Mouse (Mus musculus): ENCODE data around the gene Ermard. TPM values are rescaled to one million over a fixed set of nuclear protein-coding genes. Genes with fewer than 3 reads are reported as not detected.

The Ermard gene
- polyA plus RNA-seq, 1 experiment from 2014 or later, result 92.2 TPM

DNA sequence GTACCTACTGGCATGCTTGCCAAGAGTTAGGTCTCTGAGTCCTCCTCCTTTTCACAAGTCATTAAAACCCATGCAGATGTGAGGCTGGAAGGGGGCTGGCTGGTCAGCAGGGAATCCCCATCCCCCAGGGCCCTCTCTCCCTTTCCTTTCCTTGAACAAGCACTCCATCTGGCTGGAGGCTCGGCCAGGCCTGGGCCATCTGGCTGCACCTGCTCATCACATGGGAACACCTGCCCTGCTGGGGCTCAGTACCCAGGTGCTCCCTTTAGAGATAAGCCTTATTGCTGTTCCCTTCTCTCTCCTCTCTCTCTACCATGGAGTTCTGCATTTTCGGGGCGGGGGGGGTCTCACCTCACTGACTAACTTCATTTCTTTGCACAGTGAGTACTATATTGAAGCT is 52.5 kb downstream of the Ermard start:
- Histone ChIP-seq H3K27me3 (ENCODE audit: control insufficient read depth, insufficient read depth, low read length) (no peaks in the 10 kb centered on the region), H3K27ac (ENCODE audit: low read depth, low read length) (no peak overlapping the region), H3K4me3 (ENCODE audit: low read depth, low read length) (no peak overlapping the region), H3K9ac (ENCODE audit: low read depth, low read length) (no peak overlapping the region), H3K9me3 (ENCODE audit: control insufficient read depth, low read length) (no peaks in the 10 kb centered on the region), H3K4me2 (replicated peaks; ENCODE audit: low read depth, low read length) (no peak overlapping the region), H3K36me3 (ENCODE audit: control insufficient read depth, insufficient read depth, low read length) (no peaks in the 10 kb centered on the region), H3K4me1 (replicated peaks; ENCODE audit: control insufficient read depth, insufficient read depth, low read length) (no peaks in the 10 kb centered on the region; the same call in 1 of the 2 replicates)
- 39% methylated on average over 3 of the region's 3 CpGs for WGBS
- no peak for DNase-seq (ENCODE audit: low spot score)
- ATAC-seq (ENCODE audit: low FRiP score), result no peak

DNA sequence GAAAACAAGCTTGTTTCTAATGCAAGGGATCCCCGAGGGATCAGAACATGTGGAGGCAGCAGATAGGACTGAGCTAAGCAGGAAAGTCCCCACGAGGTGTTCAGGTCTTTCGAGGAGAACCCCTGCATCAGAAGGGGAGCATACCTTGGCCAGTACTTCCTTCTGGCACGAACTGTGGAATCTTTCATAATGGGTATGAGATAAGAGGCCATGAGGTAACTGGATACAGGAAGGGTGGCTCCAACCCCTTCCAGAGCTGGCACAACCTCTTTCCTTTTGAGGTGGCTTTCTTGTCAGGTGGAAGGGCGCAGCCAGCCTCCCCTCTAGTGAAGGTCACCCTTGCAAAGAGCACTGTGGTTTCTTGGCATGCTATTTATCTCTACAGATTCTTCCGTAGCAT is 55.8 kb downstream of the Ermard start:
- Histone ChIP-seq H3K9me3 (ENCODE audit: control insufficient read depth, low read length) (no peaks in the 10 kb centered on the region), H3K4me2 (replicated peaks; ENCODE audit: low read depth, low read length) (no peak overlapping the region), H3K36me3 (ENCODE audit: control insufficient read depth, insufficient read depth, low read length) (no peaks in the 10 kb centered on the region), H3K9ac (ENCODE audit: low read depth, low read length) (no peak overlapping the region), H3K4me1 (replicated peaks; ENCODE audit: control insufficient read depth, insufficient read depth, low read length) (no peaks in the 10 kb centered on the region), H3K27me3 (ENCODE audit: control insufficient read depth, insufficient read depth, low read length) (no peaks in the 10 kb centered on the region), H3K4me3 (ENCODE audit: low read depth, low read length) (no peak overlapping the region), H3K27ac (ENCODE audit: low read depth, low read length) (no peak overlapping the region)
- ATAC-seq (ENCODE audit: low FRiP score) (no peak), DNase-seq (ENCODE audit: low spot score) (no peak)
- WGBS, result 90% methylated on average over 6 of the region's 6 CpGs

DNA sequence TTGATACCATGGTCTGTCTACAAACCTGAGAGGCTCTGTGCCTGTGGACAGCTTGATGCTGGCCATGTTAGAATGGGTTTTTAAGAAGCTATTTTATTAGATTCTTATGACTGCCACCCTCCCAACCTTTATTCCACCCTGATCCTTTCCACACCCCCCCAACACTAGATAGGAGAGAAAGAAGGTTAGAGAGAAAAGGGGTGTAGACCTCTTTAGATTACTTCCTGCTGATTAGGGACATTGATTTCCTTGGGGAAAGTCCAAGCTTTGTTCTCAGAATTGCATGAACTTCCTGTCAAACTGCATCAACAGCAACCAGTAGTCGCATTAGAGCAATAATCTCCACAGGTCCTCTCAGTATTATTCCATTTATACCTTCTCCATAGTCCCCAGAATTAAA is 57.7 kb downstream of the Ermard start:
- DNase-seq (ENCODE audit: low spot score) (no peak), ATAC-seq (ENCODE audit: low FRiP score) (no peak)
- H3K9me3 ChIP-seq (ENCODE audit: control insufficient read depth, low read length), result no peaks in the 10 kb centered on the region
- H3K4me2 ChIP-seq (replicated peaks; ENCODE audit: low read depth, low read length), result no peak overlapping the region
- no peak overlapping the region for H3K27ac ChIP-seq (ENCODE audit: low read depth, low read length)
- WGBS, result 94% methylated on average over 1 of the region's 1 CpGs
- no peaks in the 10 kb centered on the region for H3K36me3 ChIP-seq (ENCODE audit: control insufficient read depth, insufficient read depth, low read length)
- H3K9ac ChIP-seq (ENCODE audit: low read depth, low read length), result no peak overlapping the region
- H3K4me3 ChIP-seq (ENCODE audit: low read depth, low read length), result no peak overlapping the region
- H3K27me3 ChIP-seq (ENCODE audit: control insufficient read depth, insufficient read depth, low read length), result no peaks in the 10 kb centered on the region
- H3K4me1 ChIP-seq (replicated peaks; ENCODE audit: control insufficient read depth, insufficient read depth, low read length), result no peaks in the 10 kb centered on the region

DNA sequence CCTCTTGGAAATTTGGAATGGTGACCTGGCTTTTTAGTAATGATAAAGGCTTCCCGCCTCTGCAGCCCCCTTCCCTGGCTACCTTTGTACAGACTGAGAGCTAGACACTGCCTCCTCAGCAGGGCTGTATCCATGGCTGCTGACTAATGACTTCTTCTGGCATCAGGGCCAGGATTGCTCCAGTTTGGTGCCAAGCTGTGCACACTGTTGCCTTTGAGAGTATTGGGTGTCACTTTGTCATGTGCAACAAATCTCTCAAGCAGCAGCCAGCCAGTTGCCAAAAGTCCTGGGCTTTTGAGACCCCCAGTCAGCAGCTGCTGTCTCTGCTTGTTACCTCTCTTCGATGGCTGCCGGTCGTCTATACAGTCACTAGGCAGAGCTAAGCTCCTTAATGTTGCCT is 60.3 kb downstream of the Ermard start:
- ATAC-seq (ENCODE audit: low FRiP score), result no peak
- H3K9me3 ChIP-seq (ENCODE audit: control insufficient read depth, low read length), result no peaks in the 10 kb centered on the region
- no peak overlapping the region for H3K4me2 ChIP-seq (replicated peaks; ENCODE audit: low read depth, low read length)
- no peaks in the 10 kb centered on the region for H3K4me1 ChIP-seq (replicated peaks; ENCODE audit: control insufficient read depth, insufficient read depth, low read length)
- H3K27me3 ChIP-seq (ENCODE audit: control insufficient read depth, insufficient read depth, low read length), result no peaks in the 10 kb centered on the region
- no peak for DNase-seq (ENCODE audit: low spot score)
- H3K36me3 ChIP-seq (ENCODE audit: control insufficient read depth, insufficient read depth, low read length), result no peaks in the 10 kb centered on the region
- H3K9ac ChIP-seq (ENCODE audit: low read depth, low read length), result no peak overlapping the region
- H3K27ac ChIP-seq (ENCODE audit: low read depth, low read length), result no peak overlapping the region
- 92% methylated on average over 4 of the region's 4 CpGs for WGBS
- H3K4me3 ChIP-seq (ENCODE audit: low read depth, low read length), result no peak overlapping the region

DNA sequence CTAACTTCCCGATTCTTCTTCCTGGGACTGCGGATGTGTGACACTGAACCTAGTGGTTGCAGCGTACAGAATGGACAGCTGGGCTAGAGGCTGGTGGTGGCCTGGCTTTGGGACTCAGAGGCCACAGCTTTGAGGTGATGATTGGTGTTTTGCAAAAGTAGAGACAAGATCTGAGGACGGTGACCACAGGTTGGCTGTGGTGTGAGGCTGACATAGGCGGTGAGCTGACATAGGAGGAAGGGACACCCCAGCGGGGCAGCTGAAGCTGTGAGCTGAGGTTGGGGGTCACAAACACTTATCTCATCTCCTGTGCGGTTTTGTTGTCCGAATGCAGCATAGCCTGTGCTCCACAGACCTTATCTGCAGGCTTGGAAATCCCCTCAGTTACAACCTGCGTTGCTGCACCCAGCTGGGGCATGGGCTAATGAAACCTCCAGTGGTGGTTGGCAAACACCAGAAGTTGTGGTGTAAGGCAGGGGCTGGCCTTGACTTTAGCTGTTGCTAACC is 66.2 kb downstream of the Ermard start:
- DNase-seq (ENCODE audit: low spot score), result no peak
- Histone ChIP-seq H3K4me1 (replicated peaks; ENCODE audit: control insufficient read depth, insufficient read depth, low read length) (peaks cover 5% of the 10 kb centered on the region; the same call in 1 of the 2 replicates), H3K36me3 (ENCODE audit: control insufficient read depth, insufficient read depth, low read length) (no peaks in the 10 kb centered on the region), H3K9me3 (ENCODE audit: control insufficient read depth, low read length) (no peaks in the 10 kb centered on the region), H3K4me2 (replicated peaks; ENCODE audit: low read depth, low read length) (no peak overlapping the region), H3K9ac (ENCODE audit: low read depth, low read length) (no peak overlapping the region), H3K27ac (ENCODE audit: low read depth, low read length) (no peak overlapping the region), H3K4me3 (ENCODE audit: low read depth, low read length) (no peak overlapping the region), H3K27me3 (ENCODE audit: control insufficient read depth, insufficient read depth, low read length) (no peaks in the 10 kb centered on the region; the same call in 1 of the 2 replicates)
- no peak for ATAC-seq (ENCODE audit: low FRiP score)
- 90% methylated on average over 9 of the region's 9 CpGs for WGBS

DNA sequence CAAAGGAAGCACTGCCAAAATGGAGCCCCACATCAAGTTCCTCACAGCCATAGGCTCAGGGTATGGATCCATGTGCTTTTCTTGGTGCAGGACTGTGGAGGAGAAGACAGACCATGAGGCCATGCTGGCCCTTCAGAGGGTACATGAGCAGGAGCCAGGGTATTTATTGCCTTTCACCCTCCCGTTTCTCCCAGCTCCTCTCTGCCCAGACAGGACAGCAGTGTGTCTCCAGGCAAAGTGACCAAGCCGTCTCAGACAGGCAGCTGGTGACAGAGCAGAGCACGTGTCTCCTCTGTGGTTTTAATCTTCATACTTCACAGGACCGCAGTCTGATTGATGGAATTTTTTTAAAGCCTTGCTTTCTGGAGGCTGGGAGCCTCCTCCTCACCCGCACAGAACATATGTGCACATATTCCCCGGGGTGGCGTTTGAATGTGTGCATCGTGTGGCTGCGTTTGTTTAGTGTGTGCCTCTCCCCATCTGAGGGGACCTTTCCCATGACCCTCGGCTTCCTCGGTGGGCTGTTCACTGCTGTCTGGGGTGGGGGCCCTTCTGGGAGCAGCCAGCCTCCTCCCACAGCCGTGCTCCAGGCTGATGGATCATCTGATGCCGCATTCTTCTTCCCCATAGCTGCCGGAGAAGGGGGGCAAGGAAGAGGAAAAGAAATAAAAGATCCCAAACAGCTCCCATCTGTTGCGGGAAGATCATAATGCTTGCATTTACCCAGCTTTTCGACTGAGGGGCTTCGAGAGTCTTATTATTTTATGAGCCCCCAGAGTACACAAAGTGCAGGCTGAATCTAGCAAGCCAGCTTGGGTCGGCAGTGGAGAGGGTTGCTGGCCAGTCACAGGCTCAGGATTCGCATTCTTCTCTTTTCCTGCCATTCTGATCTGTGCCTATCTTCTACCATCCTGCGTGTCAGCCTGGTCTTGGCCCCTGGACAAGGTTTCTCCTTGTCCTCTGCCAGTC is 67.7 kb downstream of the Ermard start:
- 23% methylated on average over 20 of the region's 20 CpGs for WGBS
- ATAC-seq (ENCODE audit: low FRiP score) (peak; percentile 91), DNase-seq (ENCODE audit: low spot score) (peak; percentile 78)
- Histone ChIP-seq H3K9ac (ENCODE audit: low read depth, low read length) (no peak overlapping the region), H3K27me3 (ENCODE audit: control insufficient read depth, insufficient read depth, low read length) (no peaks in the 10 kb centered on the region; the same call in 1 of the 2 replicates), H3K4me2 (replicated peaks; ENCODE audit: low read depth, low read length) (peak overlapping the region; percentile 14; the same call in 1 of the 2 replicates), H3K36me3 (ENCODE audit: control insufficient read depth, insufficient read depth, low read length) (no peaks in the 10 kb centered on the region), H3K4me3 (ENCODE audit: low read depth, low read length) (no peak overlapping the region), H3K27ac (ENCODE audit: low read depth, low read length) (peak overlapping the region; percentile 40), H3K4me1 (replicated peaks; ENCODE audit: control insufficient read depth, insufficient read depth, low read length) (peaks cover 5% of the 10 kb centered on the region; the same call in 1 of the 2 replicates), H3K9me3 (ENCODE audit: control insufficient read depth, low read length) (no peaks in the 10 kb centered on the region)

DNA sequence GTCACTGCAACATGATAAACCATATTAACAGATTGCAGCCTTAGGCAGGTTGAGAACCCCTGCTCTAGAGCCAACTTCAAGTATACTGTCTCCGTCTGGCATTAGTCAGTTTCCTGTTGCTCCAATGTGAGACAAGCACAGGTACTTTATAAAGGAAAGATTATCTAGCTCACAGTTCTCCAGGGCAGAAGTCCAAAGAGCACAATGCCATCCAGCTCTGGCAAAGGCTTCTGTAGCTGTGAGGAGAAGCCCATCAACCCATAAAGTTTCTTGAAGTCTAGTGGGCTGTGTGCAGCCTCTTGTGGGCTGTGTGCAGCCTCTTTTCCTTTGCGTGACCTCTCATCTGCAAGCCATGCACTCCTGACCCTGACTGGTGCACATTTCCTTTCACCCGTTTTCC is 74.5 kb downstream of the Ermard start:
- no peaks in the 10 kb centered on the region for H3K9me3 ChIP-seq (ENCODE audit: control insufficient read depth, low read length)
- H3K27me3 ChIP-seq (ENCODE audit: control insufficient read depth, insufficient read depth, low read length), result no peaks in the 10 kb centered on the region; the same call in 1 of the 2 replicates
- DNase-seq (ENCODE audit: low spot score) (no peak), ATAC-seq (ENCODE audit: low FRiP score) (no peak)
- 70% methylated on average over 3 of the region's 3 CpGs for WGBS
- H3K4me1 ChIP-seq (replicated peaks; ENCODE audit: control insufficient read depth, insufficient read depth, low read length), result no peaks in the 10 kb centered on the region
- H3K4me3 ChIP-seq (ENCODE audit: low read depth, low read length), result no peak overlapping the region
- H3K36me3 ChIP-seq (ENCODE audit: control insufficient read depth, insufficient read depth, low read length), result no peaks in the 10 kb centered on the region
- no peak overlapping the region for H3K4me2 ChIP-seq (replicated peaks; ENCODE audit: low read depth, low read length)
- H3K9ac ChIP-seq (ENCODE audit: low read depth, low read length), result no peak overlapping the region
- H3K27ac ChIP-seq (ENCODE audit: low read depth, low read length), result no peak overlapping the region

DNA sequence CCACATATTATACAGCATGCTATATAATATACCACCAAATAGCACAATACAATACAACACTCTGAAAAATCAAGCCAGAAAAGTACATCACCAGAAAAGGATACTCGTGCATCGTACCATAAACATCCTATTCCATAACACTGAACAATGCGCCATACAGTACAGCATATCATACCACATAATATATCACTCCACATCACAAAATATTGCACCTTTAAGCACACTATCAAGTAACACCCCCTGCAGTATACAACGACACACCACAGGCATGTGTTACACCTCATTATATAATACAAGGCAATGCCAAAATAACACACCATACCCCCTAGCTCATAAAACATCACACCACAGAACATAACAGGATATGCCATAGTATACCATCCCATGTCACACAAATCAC is 79.1 kb downstream of the Ermard start:
- WGBS, result 97% methylated on average over 4 of the region's 4 CpGs

DNA sequence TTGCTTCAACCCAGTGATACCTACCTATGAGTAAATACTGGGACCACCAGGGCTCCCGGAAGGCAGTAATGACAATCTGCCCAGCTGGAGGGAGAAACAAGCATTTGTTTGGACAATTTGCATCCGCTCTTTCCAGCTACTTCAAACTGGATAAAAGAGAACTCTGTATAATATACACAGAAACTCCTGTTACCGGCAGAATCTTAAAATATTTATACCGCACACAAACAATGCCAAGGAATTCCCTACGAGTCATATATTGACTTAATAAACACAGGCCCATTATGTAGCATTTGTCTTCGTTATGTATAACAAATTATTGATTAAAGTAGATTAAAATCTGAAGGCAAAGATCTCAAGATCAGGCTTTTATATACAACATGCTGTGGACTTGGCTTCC is 79.6 kb downstream of the Ermard start:
- Histone ChIP-seq H3K27ac (ENCODE audit: low read depth, low read length) (no peak overlapping the region), H3K36me3 (ENCODE audit: control insufficient read depth, insufficient read depth, low read length) (no peaks in the 10 kb centered on the region), H3K27me3 (ENCODE audit: control insufficient read depth, insufficient read depth, low read length) (no peaks in the 10 kb centered on the region), H3K4me2 (replicated peaks; ENCODE audit: low read depth, low read length) (no peak overlapping the region), H3K4me3 (ENCODE audit: low read depth, low read length) (no peak overlapping the region), H3K4me1 (replicated peaks; ENCODE audit: control insufficient read depth, insufficient read depth, low read length) (no peaks in the 10 kb centered on the region), H3K9ac (ENCODE audit: low read depth, low read length) (no peak overlapping the region), H3K9me3 (ENCODE audit: control insufficient read depth, low read length) (no peaks in the 10 kb centered on the region)
- WGBS, result 89% methylated on average over 6 of the region's 6 CpGs
- DNase-seq (ENCODE audit: low spot score) (no peak), ATAC-seq (ENCODE audit: low FRiP score) (no peak)

More for the DNA sequence above, 79.1 kb downstream of the Ermard start:
- H3K4me3 ChIP-seq (ENCODE audit: low read depth, low read length), result no peak overlapping the region
- H3K9me3 ChIP-seq (ENCODE audit: control insufficient read depth, low read length), result no peaks in the 10 kb centered on the region
- H3K36me3 ChIP-seq (ENCODE audit: control insufficient read depth, insufficient read depth, low read length), result no peaks in the 10 kb centered on the region
- no peak for DNase-seq (ENCODE audit: low spot score)
- H3K9ac ChIP-seq (ENCODE audit: low read depth, low read length), result no peak overlapping the region
- H3K27ac ChIP-seq (ENCODE audit: low read depth, low read length), result no peak overlapping the region
- H3K4me1 ChIP-seq (replicated peaks; ENCODE audit: control insufficient read depth, insufficient read depth, low read length), result no peaks in the 10 kb centered on the region
- H3K4me2 ChIP-seq (replicated peaks; ENCODE audit: low read depth, low read length), result no peak overlapping the region
- no peak for ATAC-seq (ENCODE audit: low FRiP score)
- no peaks in the 10 kb centered on the region for H3K27me3 ChIP-seq (ENCODE audit: control insufficient read depth, insufficient read depth, low read length)

Data from hindbrain, embryonic 11.5 days (tissue).